Mouse (Mus musculus): ENCODE measurements around the gene Fahd2a. TPM values are rescaled to one million over a fixed set of nuclear protein-coding genes. Genes with fewer than 3 reads are reported as not detected.

Fahd2a gene
- total RNA-seq (2021): 10 to 100 TPM; 18.3 to 19.4 TPM
- long read RNA-seq, experiment 1, transcript Fahd2a-201 (8 exons, 1,211 nt): major isoform, 17 of 24 reads
- long read RNA-seq, experiment 1, partial matches to known transcripts: 0 of 24 reads
- long read RNA-seq, experiment 1, other reads (novel, unspliced or antisense): 5 of 24 reads
- long read RNA-seq, experiment 2, transcript Fahd2a-201 (8 exons, 1,211 nt): major isoform, 13 of 23 reads
- long read RNA-seq, experiment 2, partial matches to known transcripts: 2 of 23 reads
- long read RNA-seq, experiment 2, other reads (novel, unspliced or antisense): 8 of 23 reads

GRCm38 (mm10) chr2:127444055-127444789 lies at the start of gene Fahd2a:
TSS of gene Fahd2a (minus strand) at chr2:127444565.
- peak; percentile 91 to 92 for DNase-seq (ENCODE audit: low spot score in 2 of 2)

DNA sequence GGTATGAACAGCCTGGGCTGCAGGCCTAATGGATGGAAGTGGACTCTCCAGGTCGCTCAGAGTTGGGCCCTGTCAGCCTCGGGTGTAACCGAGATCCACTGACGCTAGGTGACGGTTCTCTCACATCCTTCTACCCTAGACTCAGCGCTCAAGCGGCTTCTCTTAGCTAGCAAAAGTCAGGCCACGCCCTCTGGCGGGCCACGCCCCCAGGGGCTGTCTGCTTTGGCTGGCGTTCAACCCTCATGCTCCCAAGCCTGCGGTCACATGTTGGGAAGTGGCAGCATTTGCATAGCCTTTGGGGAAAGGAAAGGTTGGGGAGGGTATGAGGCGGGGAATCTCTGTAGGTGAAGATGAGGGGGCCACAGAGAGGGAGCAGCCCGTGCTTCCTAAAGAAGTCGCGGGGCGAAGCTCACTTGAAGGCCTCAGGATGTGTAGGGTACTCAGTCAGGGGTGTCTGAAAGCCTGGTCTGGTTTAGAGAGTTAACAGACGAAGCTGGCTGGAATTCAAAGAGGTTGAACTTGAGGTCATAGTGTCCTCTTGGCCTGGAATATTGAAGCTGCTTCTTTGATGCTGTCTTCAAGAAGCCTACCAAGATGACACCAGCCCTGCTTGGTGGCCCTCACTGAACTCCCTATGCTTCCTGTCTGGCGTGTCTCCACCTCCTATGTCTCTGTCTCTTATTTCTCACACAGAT lies 40.3 kb upstream of the Fahd2a start:
- DNase-seq (ENCODE audit: low spot score in 2 of 2): no peak

- no peak for DNase-seq (ENCODE audit: low spot score in 2 of 2)
Measured at GRCm38 (mm10) chr2:127483001-127483400, 38.6 kb upstream of the Fahd2a start.

GRCm38 (mm10) chr2:127482533-127482911 lies 38.2 kb upstream of the Fahd2a start:
- DNase-seq (ENCODE audit: low spot score in 2 of 2): peak; percentile 46 to 67

- no peak for DNase-seq (ENCODE audit: low spot score in 2 of 2)
Measured at GRCm38 (mm10) chr2:127481841-127482532, 37.6 kb upstream of the Fahd2a start.

GRCm38 (mm10) chr2:127479763-127480162 lies 35.4 kb upstream of the Fahd2a start:
- DNase-seq (ENCODE audit: low spot score in 2 of 2): no peak

DNA sequence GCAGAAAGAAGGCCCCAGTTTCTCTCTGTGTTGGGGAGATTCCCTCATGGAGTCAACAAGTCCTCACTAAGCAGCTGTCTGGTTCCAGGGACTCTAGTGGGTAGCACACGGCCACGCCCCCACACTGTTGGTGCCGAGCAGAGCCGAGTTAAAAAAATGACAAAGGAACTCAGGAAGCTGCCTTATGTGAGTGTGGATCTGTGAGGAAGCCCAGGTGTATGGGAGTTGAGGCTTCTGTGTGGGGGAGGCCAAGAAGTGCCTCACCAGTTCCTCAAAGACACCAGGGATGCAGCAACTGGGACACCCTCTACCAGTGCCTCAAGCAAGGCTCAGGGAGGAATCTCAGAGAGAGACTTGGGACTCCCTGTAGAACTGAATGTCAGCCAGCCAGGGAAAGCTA lies 34.8 kb upstream of the Fahd2a start:
- peak in 1 of 2 experiments; percentile 27 for DNase-seq (ENCODE audit: low spot score in 2 of 2)

DNA sequence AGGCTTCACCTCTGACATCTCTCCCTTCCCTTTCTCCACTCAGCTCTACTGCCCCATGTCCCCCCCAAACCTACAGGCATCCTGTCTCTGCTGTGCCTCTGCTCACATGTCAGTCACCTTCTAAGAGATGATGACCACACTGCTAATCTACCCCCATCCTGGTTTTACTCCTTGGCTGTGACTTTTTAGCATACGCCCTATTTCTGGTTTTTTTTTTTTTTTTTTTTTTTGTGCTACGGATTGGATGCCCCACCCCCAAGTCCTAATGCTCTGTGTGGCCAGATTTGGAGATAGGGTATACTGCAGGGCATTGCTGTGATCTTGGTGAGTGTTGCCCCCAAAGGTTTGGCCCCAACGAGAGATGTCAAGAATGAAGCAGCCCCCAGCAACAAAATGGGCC lies 27.9 kb upstream of the Fahd2a start:
- DNase-seq (ENCODE audit: low spot score in 2 of 2): no peak

DNA sequence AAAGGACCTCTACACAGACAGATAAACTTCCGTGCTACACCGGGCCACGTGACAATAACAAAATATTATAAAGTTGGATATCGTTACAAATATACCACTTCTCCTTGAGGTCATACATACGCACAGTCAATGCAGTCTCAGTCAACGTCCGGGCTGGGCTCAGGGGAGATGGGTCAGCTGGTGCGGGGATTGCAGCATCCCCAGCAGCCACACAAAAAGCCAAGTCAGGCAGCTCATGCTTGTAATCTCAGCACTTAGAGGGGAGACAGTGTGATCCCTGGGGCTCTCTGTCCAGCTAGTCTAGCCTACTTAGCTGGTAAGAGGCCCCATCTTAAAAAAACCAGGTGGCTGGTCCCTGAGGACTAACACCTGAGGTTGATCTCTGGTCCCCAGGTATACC lies 26.9 kb upstream of the Fahd2a start:
- no peak for DNase-seq (ENCODE audit: low spot score in 2 of 2)

GRCm38 (mm10) chr2:127470661-127471060 lies 26.3 kb upstream of the Fahd2a start:
- DNase-seq (ENCODE audit: low spot score in 2 of 2): no peak

DNA sequence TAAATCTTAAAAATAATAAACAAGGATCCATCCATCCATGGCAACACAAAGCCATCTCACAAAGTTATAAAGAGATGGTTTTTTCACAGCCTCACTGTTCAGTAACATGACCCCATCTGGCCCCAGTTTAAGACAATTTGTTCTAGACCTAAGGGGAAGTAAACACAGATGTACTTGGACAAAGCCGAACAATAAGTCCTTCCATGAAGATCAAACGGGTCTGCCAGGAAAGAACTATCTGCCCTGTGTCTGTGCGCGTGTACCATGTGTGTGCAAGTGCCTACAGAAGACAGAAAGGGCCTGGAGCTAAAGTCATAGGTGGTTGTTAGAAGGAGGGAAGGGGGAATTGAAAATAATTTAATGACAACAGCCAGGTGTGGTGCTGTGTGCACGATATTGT lies 25.8 kb upstream of the Fahd2a start:
- DNase-seq (ENCODE audit: low spot score in 2 of 2): no peak

DNA sequence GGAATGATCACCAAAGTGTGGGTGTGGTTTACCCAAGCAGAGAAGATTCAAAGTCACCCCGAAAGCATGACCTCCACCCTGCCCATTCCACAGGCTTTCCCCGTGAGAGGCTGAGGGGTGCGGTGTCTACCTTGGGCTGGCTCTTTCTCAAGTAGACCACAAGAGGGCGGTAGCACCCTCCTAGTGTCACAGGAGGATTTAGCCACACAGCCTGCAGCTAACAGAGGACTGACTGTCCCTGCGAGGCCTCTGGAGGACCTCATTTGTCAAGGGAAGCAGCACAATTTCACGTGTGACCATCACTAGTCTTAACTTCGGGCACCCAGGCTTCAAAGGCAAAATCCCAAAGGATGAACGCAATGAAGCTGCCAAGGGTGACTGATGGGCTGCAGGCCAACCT lies 17.9 kb upstream of the Fahd2a start:
- DNase-seq (ENCODE audit: low spot score in 2 of 2): peak; percentile 59 to 63

DNA sequence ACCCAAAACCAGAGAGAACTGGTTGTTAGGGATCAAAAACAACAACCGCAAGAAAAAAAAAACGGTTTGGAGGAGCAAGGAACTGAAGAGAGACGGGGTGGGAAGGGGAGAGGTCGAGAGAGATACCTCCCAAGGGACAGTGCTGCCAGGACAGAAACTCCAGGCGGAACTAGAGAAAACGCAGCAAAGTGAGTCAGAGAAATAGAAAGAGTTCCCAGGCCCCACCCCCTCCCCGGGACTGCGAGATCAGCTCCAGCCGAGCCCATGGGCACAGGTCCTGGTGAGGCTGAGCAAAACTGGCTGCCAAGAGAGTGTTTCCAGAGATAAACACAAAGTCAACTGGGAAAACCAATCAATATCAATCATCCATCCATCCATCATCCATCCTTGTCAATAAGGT lies 17.0 kb upstream of the Fahd2a start:
- DNase-seq (ENCODE audit: low spot score in 2 of 2): no peak

GRCm38 (mm10) chr2:127459341-127459740 lies 15.0 kb upstream of the Fahd2a start:
- no peak for DNase-seq (ENCODE audit: low spot score in 2 of 2)

DNA sequence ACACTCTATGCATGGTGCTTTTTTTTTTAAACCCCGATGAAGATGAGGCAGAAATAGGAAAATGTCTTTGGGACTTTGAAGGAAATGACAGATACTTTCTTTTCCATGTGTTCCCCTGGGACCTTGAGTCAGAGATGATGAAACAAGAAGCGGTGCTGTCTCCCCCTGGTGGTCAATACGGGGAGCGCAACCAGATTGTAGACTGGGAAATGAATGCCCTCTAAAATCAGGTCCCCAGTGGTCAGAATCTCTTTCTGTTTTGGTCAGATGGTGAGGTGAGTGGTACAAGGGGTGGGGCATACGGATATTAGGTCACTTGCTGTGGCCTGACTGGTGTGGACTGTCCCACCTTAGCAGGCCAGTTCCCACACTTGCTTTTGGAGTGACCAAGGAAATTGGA lies 9.4 kb upstream of the Fahd2a start:
- peak; percentile 60 to 74 for DNase-seq (ENCODE audit: low spot score in 2 of 2)

DNA sequence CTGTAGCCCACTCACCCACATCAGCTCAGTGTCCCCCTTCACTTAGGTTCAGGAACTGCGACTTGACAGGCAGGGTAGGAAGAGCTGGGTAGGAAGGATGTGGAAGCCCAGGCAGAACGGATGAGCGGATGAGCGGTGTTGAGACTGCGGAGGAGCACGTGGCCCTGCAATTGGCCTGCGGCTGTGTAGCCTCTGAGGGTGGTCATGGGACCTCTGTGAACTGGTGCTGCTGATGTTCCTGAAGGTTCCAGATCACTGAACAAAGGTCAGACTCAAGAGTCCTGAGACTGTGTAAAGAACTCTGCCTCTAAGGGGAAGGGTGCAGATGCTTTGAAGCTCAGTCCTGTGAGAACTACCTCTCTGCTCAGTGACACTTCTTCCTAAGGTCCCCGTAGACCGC lies 8.8 kb upstream of the Fahd2a start:
- no peak for DNase-seq (ENCODE audit: low spot score in 2 of 2)

- no peak for DNase-seq (ENCODE audit: low spot score in 2 of 2)
Measured at GRCm38 (mm10) chr2:127451748-127452147, 7.4 kb upstream of the Fahd2a start.

- no peak for DNase-seq (ENCODE audit: low spot score in 2 of 2)
Measured at GRCm38 (mm10) chr2:127449691-127450090, 5.3 kb upstream of the Fahd2a start.

- DNase-seq (ENCODE audit: low spot score in 2 of 2): no peak
Measured at GRCm38 (mm10) chr2:127446847-127447246, 2.5 kb upstream of the Fahd2a start.

- DNase-seq (ENCODE audit: low spot score in 2 of 2): no peak
Measured at GRCm38 (mm10) chr2:127437697-127438096, 6.7 kb downstream of the Fahd2a start.

DNA sequence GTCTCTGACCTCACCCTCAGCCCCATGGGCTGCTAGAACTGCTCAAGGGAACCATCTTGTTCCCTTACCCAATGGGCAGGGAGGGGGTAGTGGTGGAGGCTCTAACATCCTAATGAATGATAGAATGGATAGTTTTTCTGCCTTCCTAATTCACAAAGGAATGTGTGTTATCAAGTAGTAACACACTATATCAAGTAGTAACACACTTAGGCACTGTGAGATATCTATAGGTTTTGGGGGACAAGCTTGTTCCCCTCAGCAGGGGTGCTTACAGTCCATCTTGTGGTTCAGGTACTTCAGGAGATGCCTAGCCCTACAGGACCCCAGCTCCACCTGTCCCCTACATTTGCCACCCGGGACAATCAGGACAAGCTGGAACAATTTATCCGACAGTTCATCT lies 8.8 kb downstream of the Fahd2a start:
- no peak for DNase-seq (ENCODE audit: low spot score in 2 of 2)

DNA sequence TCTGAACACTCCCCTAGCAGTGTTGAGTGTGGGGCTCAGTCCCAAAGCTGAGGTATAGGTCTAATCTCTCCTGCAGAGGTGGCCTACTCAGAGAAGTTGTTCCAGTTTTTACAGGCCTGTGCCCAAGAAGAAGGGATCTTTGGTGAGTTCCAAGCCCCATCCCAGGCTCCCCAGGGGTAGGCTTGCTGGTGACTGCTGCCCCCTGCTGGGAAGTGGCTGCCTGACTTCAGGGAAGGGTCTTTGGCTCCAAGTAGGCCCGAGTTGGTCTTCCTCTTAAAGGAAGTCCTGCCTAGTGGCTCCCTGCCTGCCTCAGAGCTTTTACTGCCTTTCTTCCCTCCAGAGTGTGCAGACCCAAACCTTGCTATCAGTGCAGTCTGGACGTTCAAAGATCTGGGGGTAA lies 9.2 kb downstream of the Fahd2a start:
- DNase-seq (ENCODE audit: low spot score in 2 of 2): peak in 1 of 2 experiments; percentile 41

Data from left cerebral cortex, adult 18-20 months (tissue).